Mouse (Mus musculus) urinary bladder, postnatal 0 days (tissue): ENCODE measurements around the gene Kcnq1. TPM values are rescaled to one million over a fixed set of nuclear protein-coding genes. Genes with fewer than 3 reads are reported as not detected.

ENCODE experiments used
- polyA plus RNA-seq: library from polyadenylated mRNA; unstranded; fragments of >200 nt; fragmentation: Nextera tagmentation; extraction: Ambion mirVana; gene quantifications from 2 replicates; pipeline ENCODE4 v1.2.1, GENCODE M21; 2015

The Kcnq1 gene
- 0.59 and 0.82 TPM in 2 replicates for polyA plus RNA-seq

GRCm38 (mm10) chr7:143106062-143106461, at the start of gene Kcnq1:
Kcnq1 (plus strand) TSS chr7:143106362.

GRCm38 (mm10) chr7:143068882-143069591, 37.1 kb upstream of the Kcnq1 start, which contains the start of gene Tssc4:
Tssc4 (plus strand) TSS chr7:143069249.

GRCm38 (mm10) chr7:143094592-143095553, 11.3 kb upstream of the Kcnq1 start, which contains the start of gene Trpm5:
Trpm5 (minus strand) TSS chr7:143094642.

GRCm38 (mm10) chr7:143460874-143461273, 354.7 kb downstream of the Kcnq1 start, which contains the start of gene Cdkn1c:
Cdkn1c (minus strand) TSS chr7:143461050.

GRCm38 (mm10) chr7:143473347-143474101, 367.4 kb downstream of the Kcnq1 start, which contains the start of gene Slc22a18:
Slc22a18 (plus strand) TSS chr7:143473736.

Other genes starting within 250 kb of the Kcnq1 start
- 0.35 and 0.69 TPM in 2 replicates for gene Th, start 175.2 kb upstream of the Kcnq1 start, polyA plus RNA-seq
- gene Ascl2, start 137.1 kb upstream of the Kcnq1 start, polyA plus RNA-seq, result 2.2 and 2.4 TPM in 2 replicates
- 0.89 and 1.5 TPM in 2 replicates for gene Tspan32, start 101.3 kb upstream of the Kcnq1 start, polyA plus RNA-seq
- gene Cd81, start 53.6 kb upstream of the Kcnq1 start, polyA plus RNA-seq, result 714 and 796 TPM in 2 replicates
- gene Tssc4, start 37.1 kb upstream of the Kcnq1 start, polyA plus RNA-seq, result 46.9 and 52.1 TPM in 2 replicates
- gene Trpm5, start 11.7 kb upstream of the Kcnq1 start, polyA plus RNA-seq, result 2.2 and 2.5 TPM in 2 replicates